Mouse (Mus musculus) B cell, adult 2 months (primary cell): Measurements from ENCODE around the gene Gm1604a.
"Not testable (repeated sequence)": the region's sequence is repeated elsewhere in the genome, so short reads cannot be mapped to it uniquely, and the experiment has no call there.

ENCODE experiments used
- DNase-seq, 2 experiments: peaks; one replicate each; pipeline ENCODE4 v3.0.0; 2022

Gene Gm1604a

DNA sequence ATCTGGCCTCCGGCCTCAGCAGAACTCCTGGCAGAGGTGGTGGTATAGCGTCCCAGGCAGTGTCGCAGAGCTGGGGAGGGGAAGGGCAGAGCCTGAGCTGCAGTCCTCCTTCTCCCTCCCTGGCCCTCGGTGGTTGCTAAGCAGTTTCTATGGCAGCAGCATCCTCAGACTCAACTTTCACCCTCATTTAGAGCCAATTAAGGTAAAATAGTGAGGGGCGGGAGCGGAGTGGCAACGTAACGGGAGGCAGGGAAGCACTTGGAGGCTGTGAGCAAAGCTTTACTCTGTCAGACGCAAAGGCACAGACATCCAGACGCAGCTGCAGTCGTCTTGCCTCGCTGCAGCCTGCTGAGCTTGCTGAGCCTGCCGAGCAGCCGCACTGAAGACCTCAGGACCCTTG is at the start of gene Gm1604a:
Gm1604a (plus strand) TSS at position 312 of the 400 bp plus-strand sequence.
- not testable (repeated sequence) for DNase-seq

DNA sequence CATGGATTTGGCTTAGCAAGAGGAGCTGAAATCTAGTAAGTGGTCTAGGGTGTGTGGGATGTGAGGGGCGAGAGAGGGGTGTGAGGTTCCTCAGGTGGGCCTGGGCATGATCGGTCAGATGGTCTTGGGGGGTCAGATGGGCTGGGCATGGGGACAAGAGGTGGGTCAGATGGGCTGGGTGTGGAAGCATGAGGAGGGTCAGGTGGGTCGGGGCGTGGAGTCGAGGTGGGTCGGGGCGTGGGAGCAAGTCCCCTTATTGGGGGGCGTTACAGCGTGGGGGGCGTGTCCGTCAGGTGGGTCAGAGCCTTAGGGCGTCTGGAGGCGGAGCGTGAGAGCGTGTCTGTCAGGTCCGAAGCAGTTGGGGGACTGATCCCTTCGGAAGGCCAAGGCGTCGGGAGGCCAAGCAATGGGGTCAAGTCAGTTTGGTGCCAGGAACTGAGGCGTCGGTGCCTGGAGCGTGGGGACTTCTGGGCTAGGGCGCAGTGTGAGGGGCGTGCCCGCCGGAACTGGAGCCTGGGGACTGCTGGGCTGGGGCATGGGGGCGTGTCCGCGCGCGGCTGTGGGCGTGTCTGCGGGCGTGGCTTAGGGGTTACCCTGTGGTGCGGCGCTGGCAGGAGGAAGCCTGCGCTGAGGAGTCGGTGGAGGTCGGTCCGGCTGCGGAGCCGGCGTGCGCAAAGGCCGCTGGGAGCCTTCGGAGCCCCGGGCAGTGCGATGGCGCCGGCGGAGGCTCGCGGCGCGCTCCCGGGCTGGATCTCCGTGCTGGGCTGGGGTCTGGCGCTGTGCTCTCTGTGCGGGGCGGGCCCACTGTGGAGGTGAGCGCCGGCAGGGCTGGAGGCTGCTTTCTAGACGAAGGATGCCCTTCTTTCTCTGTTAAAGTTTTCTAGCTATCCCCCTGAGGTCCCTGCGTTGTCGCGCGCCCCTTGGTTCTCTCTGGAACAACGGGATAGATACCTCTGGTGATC is 46.8 kb upstream of the Gm1604a start, which contains the start of gene Gm49721:
Gm49721 (plus strand) TSS at position 618 of the 962 bp plus-strand sequence.
- DNase-seq: peak; percentile 82 to 84

DNA sequence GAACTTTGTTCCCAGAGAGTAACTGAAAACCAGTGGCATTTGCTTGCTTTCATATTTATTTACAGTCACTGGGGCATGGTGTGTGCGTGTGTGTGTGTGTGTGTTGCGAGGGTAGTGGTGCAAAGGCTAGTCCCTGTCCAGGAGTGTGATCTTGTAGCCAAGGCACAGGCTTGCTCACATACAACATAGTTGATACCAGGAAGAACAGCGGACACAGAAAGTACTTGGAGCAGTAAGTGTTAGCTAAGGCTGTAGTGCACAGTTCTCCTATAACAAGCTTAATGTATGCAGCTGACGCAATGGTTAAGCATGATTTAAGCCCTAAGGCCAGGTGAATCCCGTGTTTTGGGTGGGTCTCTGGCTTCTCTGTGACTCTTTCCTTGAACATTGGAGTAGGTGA is 46.0 kb upstream of the Gm1604a start:
- peak in 1 of 2 experiments; percentile 15 for DNase-seq

DNA sequence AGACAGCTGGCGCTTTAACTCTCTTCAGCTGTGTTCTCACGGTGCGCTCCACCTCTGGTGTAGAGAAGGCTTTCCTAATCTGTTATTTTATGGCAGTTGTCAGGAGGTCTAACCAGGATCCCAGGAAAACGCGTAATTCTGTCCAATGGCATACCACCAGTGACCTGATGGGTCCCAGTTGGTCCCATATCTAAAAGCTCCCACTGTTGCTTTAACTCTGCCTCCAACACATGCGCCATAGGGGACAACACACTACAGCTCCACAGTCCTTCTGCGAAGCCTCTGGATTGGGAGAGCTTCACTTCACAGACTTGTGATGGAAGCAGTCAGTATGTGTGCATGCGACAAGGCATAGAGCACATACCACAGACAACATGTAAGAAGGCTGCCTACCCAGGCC is 45.2 kb upstream of the Gm1604a start:
- not testable (repeated sequence) for DNase-seq

DNA sequence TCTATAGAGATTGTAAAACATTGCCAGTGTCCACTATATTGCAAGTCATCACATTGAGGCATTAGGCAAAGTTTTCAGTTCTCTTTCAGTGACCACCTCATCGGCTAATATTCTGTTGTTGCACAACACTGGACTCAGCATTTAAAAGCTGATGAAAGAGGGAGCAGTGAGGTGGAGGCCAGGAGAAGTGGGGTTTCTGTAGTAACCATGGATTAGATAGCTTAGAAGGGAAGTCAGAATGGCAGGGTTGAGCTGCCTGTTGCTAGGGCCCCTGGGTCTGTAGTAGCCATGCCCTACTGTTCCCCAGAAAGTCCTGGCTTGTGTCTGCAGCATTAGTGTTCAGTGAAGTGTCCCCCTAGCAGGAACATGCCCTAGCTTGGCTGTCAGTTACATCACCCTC is 39.2 kb upstream of the Gm1604a start:
- DNase-seq: not testable (repeated sequence)

DNA sequence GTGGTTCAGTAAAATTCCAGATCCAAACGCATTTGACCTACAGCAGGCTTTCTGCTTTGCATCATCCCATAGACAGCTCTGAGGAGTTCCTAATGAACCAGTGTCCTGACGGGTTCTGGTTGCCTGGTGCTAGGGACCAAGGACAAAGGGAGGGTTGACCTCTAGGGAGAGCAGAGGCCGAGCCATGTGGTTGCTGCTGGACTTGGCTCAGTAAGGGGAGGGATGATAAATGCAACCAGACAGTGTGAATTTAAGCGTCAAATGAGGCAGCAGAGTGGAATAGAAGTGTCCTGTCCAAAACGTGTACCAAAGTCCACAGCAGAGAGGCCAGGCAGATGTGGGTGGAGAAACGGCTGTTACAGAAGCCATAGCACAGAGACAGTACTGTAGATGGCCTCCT is 29.9 kb upstream of the Gm1604a start:
- DNase-seq: not testable (repeated sequence)

DNA sequence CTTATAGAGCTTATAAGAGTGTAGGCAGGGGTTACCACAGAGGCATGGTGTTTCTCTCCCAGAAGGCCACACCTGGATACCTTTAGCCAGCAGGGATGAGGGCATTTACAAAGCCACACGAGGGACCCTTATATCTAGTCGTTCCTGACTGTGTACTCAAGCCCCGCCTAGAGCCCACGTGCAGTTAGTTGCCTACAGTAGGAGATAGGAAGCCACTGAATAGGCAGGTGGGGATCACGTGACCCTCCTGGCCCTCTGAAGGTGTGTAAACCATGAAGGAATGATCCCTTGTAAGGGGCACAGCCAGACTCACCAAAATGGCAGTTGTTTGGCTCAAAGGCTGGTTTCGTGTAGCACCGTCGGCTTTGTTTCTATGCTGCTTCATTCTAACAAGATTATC is 28.5 kb upstream of the Gm1604a start:
- DNase-seq: not testable (repeated sequence)

DNA sequence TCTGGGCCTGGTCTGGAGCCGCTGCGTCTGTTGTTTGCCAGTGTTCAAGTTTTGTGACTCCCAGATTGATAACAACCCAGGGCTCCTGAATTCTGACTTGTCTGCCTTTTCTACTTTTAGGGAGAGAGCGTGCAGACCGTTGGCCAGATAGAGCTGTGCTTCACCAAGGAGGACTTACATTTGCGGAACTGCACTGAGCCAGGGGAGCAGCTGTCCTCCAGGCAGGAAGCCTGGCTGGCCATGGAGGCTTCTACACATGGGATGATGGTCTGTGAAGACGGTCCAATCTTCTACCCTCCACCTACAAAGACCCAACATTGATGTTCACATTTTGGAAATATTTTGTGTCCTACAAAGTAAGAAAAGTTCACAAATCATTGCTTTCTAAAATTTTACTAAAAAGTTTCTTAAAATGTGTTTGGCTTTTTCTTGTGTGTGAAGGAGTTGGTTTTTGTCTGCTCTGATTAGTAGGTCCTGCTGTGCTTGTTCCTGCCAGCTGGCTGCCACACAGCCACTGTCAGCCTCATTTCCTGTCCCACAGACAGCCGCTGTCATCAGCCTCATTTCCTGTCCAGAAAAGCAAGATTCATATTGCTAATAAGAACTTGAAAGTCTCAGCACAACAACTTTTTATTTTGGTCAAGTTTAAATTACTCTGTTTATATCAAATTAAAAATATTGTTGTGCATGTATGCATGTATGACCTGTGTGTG is 27.4 kb upstream of the Gm1604a start:
- DNase-seq: not testable (repeated sequence)

DNA sequence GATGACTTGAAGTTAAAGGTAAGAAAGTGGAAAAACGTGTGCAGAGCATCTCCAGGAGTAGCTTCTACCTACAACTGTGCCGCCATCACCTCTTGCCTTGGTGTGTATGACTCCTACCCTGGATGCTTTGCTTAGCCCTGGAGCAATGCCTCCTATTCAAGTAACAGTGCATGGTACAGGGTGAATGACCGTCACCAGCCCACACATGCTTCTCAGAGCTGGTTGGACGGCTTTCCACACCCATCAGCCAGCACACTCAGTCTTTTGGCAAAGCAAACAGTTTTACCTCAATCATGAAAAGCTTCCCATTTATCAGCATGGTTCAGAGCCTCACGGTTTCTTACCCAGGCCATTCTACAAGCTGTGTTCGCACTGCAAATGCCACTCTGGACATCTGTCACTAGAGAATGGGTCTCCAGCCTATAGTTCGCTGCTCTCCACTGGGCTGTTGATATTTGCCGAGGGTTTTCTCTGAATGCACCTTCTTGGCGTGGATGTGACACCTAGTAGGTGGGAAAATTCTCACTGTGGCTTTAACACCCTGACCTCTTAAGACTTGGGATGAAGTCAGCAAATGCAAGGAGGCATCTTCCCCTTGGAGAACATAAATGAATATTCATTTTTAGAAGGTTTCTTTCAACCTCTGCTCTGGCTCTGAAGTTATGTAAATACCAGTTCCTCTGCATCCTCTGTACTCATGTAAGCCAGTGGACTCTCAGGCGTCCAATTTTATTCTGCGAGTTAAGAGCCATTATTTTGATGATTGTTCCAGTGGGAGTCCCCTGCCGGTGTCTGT is 23.4 kb upstream of the Gm1604a start:
- DNase-seq: not testable (repeated sequence)

DNA sequence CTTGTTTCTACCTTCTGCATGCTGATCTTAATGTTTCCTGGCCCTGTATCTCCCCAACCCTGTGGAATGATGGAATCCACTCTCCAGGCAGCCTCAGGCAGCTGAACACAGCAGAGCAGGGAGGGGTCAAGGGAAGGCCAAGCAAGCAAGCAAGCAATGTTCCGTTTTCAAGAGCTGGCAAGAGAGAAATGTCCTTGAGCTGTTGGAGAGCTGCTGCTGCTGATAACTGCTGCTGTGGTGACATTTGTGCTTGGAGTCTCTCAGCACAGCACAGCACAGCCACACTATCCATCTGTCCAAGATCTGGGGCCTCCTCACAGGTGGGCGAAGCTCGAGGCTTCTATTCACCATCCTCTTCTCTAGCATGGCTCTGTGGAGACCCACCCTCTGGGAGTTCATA is 22.0 kb upstream of the Gm1604a start:
- not testable (repeated sequence) for DNase-seq

DNA sequence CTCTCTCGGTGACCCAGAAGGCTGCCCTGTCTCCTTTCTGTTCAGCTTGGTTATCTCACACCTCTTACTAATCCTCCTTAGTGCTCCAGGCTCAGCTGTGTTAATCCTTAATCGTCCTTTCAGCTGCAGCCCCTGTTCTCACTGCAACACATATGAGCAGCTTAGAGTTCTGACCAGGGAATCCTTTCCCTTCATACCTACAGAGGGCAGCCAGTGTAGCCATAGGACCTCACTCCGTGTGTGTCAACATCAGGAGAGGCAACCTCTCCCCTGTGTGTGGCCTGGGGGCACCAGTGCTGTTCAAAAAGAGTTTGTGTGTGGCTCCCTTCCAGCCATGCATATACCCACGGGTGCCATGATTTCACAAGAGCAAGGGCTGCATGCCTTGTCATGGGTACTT is 19.7 kb upstream of the Gm1604a start:
- DNase-seq: not testable (repeated sequence)

DNA sequence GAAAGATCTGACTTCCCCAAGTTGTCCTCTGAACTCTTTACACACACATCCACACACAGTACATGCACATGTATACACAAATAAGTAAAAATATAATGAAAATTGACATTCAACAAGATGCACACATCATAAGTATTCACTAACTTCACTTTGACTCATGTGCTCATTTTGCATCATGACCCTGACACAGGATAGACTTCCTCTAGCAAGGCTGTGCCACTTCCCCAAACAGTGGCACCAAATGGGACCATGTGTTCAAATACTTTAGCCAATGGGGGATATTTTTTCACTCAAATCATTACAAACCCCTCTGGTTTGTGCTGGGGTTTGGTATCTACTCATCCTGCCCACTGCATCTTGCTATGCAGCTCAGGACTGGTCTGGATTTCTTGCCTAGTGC is 16.5 kb upstream of the Gm1604a start:
- not testable (repeated sequence) for DNase-seq

DNA sequence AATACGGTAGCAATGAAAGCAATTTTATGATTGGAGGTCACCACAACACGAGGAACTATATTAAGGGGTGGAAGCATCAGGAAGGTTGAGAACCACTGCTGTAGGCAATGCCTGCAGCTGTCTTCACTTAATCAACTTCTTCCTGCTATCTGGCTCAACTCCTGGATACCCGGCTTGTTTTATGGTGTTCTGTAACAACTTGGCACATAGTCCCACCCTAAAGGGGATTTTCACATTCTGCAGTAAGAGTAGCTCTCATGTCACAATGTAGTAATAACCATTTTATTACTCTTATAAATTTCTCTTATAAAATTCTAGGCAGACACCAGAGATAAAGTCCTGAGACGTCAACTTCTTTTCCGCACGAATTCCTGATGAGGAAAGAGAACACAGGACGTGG is 15.9 kb upstream of the Gm1604a start:
- not testable (repeated sequence) for DNase-seq

DNA sequence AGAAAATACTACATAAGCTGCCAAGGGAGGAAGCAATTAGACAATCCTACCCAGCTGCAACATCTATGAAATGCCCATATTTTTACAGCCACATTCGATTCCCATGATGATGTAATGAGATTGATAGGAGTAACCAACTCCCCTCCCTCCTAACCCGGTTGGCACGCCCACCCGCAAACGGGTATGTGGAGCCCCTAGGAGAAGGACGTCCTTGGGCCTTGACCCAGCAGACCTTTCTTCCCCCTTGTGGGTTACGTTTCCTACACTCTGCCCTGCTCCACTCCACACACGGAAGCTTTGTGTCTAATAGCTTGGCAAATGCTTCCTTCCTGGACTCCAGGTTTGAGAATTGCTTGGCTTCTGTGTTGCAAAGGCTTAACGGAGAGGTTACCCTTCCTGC is 15.5 kb upstream of the Gm1604a start:
- not testable (repeated sequence) for DNase-seq

DNA sequence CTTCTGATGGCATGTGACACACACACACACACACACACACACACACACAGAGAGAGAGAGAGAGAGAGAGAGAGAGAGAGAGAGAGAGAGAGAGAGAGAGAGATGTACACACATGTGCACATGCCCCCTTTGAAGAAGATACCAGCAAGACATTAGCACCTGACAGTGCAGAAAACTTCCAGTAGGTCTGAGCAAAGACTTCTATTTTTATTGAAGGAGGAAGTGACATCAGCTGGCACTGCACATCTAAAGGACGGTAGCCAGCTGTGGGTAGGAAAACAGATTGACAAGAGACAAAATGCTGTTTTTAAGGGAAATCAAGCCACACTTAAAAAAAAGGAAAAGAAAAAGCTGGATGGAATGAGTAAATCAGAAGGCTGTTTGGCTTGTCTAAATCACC is 11.2 kb upstream of the Gm1604a start:
- not testable (repeated sequence) for DNase-seq

DNA sequence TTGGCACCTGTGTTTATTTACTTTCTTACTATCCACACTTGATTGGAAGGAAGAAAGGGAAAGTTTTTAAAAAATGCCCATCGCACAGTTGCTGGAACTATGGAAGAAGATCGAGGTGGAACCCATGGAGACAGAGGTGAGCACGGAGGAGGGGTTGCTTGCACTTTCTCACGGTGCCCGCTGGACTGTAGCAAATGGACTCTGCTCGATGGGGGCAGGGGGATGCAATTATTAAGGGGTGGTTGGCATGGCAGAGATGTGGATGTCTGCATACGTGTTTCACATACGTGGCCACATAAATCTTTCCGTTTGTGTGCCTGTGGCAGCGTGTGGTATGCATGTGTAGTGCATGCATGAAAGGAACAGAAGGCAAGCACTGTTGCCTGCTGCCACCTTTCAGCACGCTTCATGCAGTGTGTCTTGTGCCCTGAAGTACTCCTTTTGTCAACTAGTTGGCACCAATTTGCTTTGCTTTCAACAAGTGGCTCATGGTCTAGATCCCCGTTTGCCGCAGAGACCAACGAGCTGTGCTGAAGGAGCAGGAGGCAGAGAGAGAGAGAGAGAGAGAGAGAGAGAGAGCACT is 487 bp downstream of the Gm1604a start:
- DNase-seq: not testable (repeated sequence)

DNA sequence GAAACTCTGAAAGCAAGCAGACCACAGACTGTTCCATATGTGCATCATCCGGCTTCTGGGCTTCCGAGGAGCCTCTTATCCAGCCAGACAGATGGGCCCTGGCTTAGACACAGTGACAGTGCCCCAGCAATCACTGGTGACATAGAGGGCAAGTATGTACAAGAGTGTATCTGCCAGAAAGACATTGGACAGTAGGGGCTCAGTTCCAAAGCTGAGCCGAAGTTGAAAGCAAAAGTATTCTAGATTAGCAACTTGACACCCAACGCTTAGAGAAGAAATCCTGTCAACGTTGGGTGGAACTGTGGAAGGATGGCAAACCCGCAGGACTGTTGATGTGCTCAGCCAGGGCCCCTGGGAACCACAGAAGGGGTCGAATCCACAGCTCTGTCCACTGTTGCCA is 4.8 kb downstream of the Gm1604a start:
- not testable (repeated sequence) for DNase-seq

DNA sequence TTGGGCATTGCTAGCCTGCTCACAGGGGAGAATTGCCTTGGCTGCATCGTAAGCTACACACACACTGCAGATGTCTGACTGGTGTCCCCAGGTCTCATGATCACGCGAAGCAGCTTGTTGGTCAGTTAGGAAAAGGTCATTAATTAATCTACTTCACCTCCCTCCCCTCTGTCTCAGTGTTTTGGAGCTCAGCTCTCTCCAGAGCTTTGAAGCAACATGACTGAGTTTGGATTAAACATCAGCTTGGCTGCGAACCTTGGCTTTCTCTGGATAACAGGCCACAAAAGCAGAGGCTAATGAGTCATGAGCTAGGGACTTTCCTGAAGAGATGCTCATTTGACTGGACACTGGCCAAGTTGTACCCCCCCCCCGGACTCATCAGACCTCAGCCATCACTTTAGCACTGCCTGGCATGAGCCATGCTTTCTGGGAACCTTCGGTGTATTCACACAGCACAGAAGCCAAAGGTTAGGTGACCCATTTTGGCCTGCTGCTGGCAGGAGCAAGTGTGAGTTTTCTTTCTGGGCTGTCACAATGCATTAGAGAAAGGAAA is 5.3 kb downstream of the Gm1604a start:
- DNase-seq: not testable (repeated sequence)

DNA sequence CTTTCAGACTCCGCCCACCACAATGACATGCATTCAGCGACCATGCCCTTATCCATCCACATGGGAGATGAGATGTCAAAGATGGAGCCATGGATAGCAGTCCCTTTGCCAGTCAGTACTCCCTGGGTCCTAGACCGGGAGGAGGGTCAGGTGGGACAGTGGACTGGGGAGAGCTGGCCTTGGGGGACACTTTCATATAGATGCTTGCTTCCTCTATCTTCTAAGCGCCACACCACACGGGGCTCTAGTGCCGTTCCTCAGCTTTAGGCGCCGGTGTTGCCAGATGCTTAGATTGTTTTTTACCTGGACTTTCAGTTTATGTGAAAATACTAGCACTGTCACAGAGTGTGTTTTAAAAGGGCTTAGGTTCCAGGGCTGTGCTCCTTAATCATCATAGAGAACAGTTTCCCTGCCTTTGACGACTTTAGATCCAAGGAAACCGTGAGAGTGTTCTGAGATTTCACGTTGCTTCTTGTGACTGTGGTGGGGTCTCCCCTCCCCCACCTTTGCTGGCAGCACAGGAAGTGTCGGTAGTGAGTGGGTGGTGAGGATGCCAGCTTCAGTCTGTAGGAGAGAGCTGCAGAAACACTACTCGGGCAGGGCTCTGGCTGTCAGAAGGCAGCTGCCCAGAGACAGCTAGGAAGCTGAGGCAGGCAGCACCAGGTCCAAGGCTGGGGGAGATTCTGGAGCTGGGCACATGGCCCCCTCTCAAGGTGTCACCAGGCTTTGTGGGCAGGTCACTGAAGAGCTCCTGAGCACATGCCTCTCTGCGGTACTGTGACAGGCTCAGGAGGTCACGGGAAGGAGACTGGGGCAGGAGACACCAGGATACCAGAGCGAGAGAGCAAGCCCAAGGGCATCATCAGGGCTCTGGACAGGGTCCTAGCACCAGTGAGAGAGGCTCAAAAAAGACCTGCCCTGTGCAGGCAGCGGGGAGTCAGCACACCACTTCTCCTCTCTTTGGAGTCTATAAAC is 8.1 kb downstream of the Gm1604a start:
- DNase-seq: not testable (repeated sequence)

DNA sequence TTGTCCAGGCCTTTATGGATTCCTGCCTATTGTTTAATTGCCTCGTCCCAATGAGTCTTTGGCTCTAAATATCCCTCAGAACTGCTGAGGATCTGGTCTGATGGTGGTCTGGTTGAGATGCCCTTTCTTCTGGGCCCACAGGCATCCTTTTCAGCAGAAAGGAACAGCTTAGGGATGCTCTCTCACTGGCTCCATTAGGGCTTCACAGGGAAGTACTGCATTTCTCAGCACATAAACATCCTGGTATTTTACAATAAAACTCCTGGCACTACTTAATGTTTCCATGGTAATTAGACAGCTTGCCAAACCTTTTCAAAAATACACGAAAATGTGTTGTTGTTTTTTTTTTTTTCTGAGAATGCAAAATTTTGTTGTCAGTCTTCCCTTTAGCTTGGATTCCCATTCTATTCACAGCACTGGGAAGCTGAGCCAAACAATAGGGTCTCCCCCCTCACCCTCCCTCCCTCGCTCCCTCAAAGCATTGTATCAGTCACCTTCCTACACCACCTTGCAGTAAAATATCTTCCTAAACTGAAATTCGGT is 43.7 kb downstream of the Gm1604a start:
- not testable (repeated sequence) for DNase-seq
